ENCODE assay signal across 9 mouse cellular contexts in the genomic region with DNA sequence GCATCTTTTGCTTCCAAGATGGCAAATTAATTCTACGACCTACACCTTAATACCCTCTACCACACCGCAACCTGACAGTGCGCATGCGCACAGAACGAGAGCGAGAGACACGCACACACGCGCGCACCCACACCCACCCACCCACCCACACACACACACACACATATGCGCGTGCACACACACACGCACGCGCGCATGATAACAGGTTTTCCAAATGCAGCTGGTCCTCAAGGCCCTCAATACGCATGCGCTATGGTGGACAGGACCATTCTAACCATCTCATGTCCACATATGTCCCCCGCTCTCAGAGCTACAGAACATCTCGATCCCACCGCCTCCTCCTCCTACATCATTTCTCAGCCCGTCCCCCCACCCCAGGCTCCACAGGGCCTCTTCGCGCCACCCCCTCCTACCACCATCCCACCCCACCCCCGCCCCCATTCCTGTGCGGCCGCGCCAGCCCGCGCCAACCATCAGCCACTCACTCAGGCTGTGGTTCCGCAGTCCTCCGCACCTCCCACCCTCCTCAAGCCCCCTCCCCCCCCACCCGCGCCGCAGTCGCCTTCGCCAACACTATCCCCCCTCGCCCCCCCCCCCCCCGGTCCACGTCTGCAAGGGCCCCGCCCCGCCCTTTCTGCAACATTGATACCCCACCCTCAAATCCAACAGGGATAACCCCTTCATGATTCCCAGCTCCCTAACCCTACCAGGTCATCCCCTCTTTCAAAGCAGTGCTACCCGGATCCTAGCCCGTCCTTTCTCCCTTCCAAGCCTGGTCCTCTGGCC. TPM values are rescaled to one million over a fixed set of nuclear protein-coding genes. Genes with fewer than 3 reads are reported as not detected.
DNase-seq lines count a peak whose midpoint lies in the region; ATAC-seq and TF ChIP-seq lines count a peak whose summit lies in the region.
"Had no signal": no experiment of that assay in that cellular context is flagged by ENCODE, and none has a peak within 500 bp of the region (broad histone marks: within the 10 kb centered on the region; RNA-seq: fewer than 3 reads in every experiment).

No protein-coding gene starts in this region.

- no peaks in the 10 kb centered on the region for H3K79me2 ChIP-seq in CH12.LX (replicated peaks; ENCODE audit: control insufficient read depth, extremely low read depth, insufficient read depth, poor library complexity, severe bottlenecking)

- 0 out of 2 replicates have a peak overlapping the region, but pooled peaks have one; percentile 64 for H3K4me2 ChIP-seq in CH12.LX (ENCODE audit: insufficient read depth, low read depth, poor library complexity, severe bottlenecking)
- H3K4me2 ChIP-seq in embryonic facial prominence, embryonic 14.5 days (ENCODE audit: low read depth, low read length) = peak overlapping the region; percentile 50
- peak overlapping the region; percentile 48 for H3K4me2 ChIP-seq in intestine, embryonic 14.5 days (ENCODE audit: low read length)
- H3K4me2 ChIP-seq in liver, embryonic 16.5 days (ENCODE audit: low read depth, low read length) = 0 out of 2 replicates have a peak overlapping the region, but pooled peaks have one; percentile 37

- in situ Hi-C loops in CH12.LX (cut with MboI; ENCODE audit: low pct_ligation_motif_present, low pct_unique_long_range_greater_than_20kb, low sequenced_read_pairs) (loop anchor here (25.0 kb wide), 1 partner anchor 456 kb away; no protein-coding TSS in a partner anchor), ES-E14 (cut with MboI; ENCODE audit: low sequenced_read_pairs in 2 of 2, unreplicated experiment in 2 of 2) (no loop called here)

- H3K9ac ChIP-seq in CH12.LX (ENCODE audit: insufficient read depth, low read depth) (no peak overlapping the region), ES-E14 (ENCODE audit: insufficient read depth, low read depth, low read length, poor library complexity, severe bottlenecking) (peak overlapping the region; percentile 79)
- peak overlapping the region; percentile 64 for H3K9ac ChIP-seq in embryonic facial prominence, embryonic 14.5 days (ENCODE audit: low read depth, low read length)
- H3K9ac ChIP-seq in intestine, embryonic 14.5 days (ENCODE audit: low read length) = peak overlapping the region; percentile 44
- no peak overlapping the region for H3K9ac ChIP-seq in liver, embryonic 16.5 days (ENCODE audit: low read depth, low read length)

- TF ChIP-seq POLR2A in CH12.LX (IDR thresholded peaks at IDR 0.05; ENCODE audit: low read depth, low read length) = no peak

- dilution Hi-C loops in CH12.LX (cut with MboI; ENCODE audit: extremely low pct_ligation_motif_present, extremely low pct_unique_long_range_greater_than_20kb, low sequenced_read_pairs) = no loop called here

- peak; percentile 66; the same call in 1 of the 2 replicates for ATAC-seq in embryonic facial prominence, embryonic 14.5 days (ENCODE audit: low read depth)
- peak; percentile 71 for ATAC-seq in intestine, embryonic 14.5 days (replicated peaks; ENCODE audit: low FRiP score, low TSS enrichment, low read depth)
- no peak for ATAC-seq in liver, embryonic 16.5 days (ENCODE audit: low read depth)
- ATAC-seq in megakaryocyte progenitor cell, adult 5-6 weeks (replicated peaks; ENCODE audit: poor library complexity) = no peak
- ATAC-seq in erythroblast, adult 5-6 weeks (replicated peaks; ENCODE audit: low FRiP score, poor library complexity, severe bottlenecking) = no peak

- DNase-seq in CH12.LX (ENCODE audit: extremely low read depth) (no peak), ES-E14 (ENCODE audit: low read depth, low spot score) (no peak)
- DNase-seq in embryonic facial prominence, embryonic 14.5 days (ENCODE audit: low spot score) = peak; percentile 38
- DNase-seq in intestine, embryonic 14.5 days (ENCODE audit: low spot score) = no peak
- DNase-seq in right cerebral cortex, postnatal 36 days (ENCODE audit: low spot score in 2 of 2) = peak; percentile 37 to 50

- no peak for TF ChIP-seq RAD21 in CH12.LX (IDR thresholded peaks at IDR 0.05; ENCODE audit: low read depth, low read length)

- H3K4me3 ChIP-seq in CH12.LX (replicated peaks in 1 of 3; ENCODE audit: low read depth in 2 of 3, low read length in 2 of 3, poor library complexity in 1 of 3) (no peak overlapping the region), ES-E14 (ENCODE audit: insufficient read depth in 1 of 2, low read depth in 1 of 2, low read length in 2 of 2, poor library complexity in 1 of 2, severe bottlenecking in 1 of 2) (peak overlapping the region; percentile 71 to 79)
- H3K4me3 ChIP-seq in embryonic facial prominence, embryonic 14.5 days (ENCODE audit: low read depth, low read length) = peak overlapping the region; percentile 51
- peak overlapping the region; percentile 48 for H3K4me3 ChIP-seq in intestine, embryonic 14.5 days (ENCODE audit: low read depth, low read length)
- peak overlapping the region; percentile 24 for H3K4me3 ChIP-seq in liver, embryonic 16.5 days (ENCODE audit: low read depth, low read length)

- H3K36me3 ChIP-seq in CH12.LX (replicated peaks in 1 of 2; ENCODE audit: control insufficient read depth in 1 of 2, insufficient read depth in 1 of 2, low read length in 1 of 2) (no peaks in the 10 kb centered on the region), ES-E14 (ENCODE audit: control insufficient read depth, insufficient read depth, low read length, poor library complexity, severe bottlenecking) (peaks cover 6% of the 10 kb centered on the region)
- 0 out of 2 replicates have a peak, but pooled peaks cover 11% of the 10 kb centered on the region for H3K36me3 ChIP-seq in embryonic facial prominence, embryonic 14.5 days (ENCODE audit: control insufficient read depth, insufficient read depth, low read length)
- no peaks in the 10 kb centered on the region; the same call in 1 of the 2 replicates for H3K36me3 ChIP-seq in intestine, embryonic 14.5 days (ENCODE audit: control insufficient read depth, insufficient read depth, low read length)
- H3K36me3 ChIP-seq in liver, embryonic 16.5 days (ENCODE audit: control insufficient read depth, insufficient read depth) = no peaks in the 10 kb centered on the region

- H3K27ac ChIP-seq in CH12.LX (ENCODE audit: insufficient read depth, low read depth) (no peak overlapping the region), ES-E14 (ENCODE audit: insufficient read depth, low read depth, low read length, poor library complexity, severe bottlenecking) (no peak overlapping the region)
- peak overlapping the region; percentile 53 for H3K27ac ChIP-seq in embryonic facial prominence, embryonic 14.5 days (replicated peaks; ENCODE audit: low read depth, low read length)
- H3K27ac ChIP-seq in intestine, embryonic 14.5 days (ENCODE audit: low read depth) = no peak overlapping the region
- no peak overlapping the region for H3K27ac ChIP-seq in liver, embryonic 16.5 days (ENCODE audit: low read length)

- H3K27me3 ChIP-seq in CH12.LX (replicated peaks) = no peaks in the 10 kb centered on the region
- peaks cover 2% of the 10 kb centered on the region; the same call in 1 of the 2 replicates for H3K27me3 ChIP-seq in embryonic facial prominence, embryonic 14.5 days (replicated peaks; ENCODE audit: control insufficient read depth, insufficient read depth, low read length)
- no peaks in the 10 kb centered on the region; the same call in 1 of the 2 replicates for H3K27me3 ChIP-seq in intestine, embryonic 14.5 days (replicated peaks; ENCODE audit: control insufficient read depth, insufficient read depth, low read length)
- peaks cover 23% of the 10 kb centered on the region for H3K27me3 ChIP-seq in liver, embryonic 16.5 days (ENCODE audit: control insufficient read depth, insufficient read depth, low read depth, low read length)

- H3K9me3 ChIP-seq in CH12.LX (replicated peaks; ENCODE audit: low read length) (no peaks in the 10 kb centered on the region), ES-E14 (ENCODE audit: control insufficient read depth, insufficient read depth, low read depth, low read length) (no peaks in the 10 kb centered on the region)
- no peaks in the 10 kb centered on the region for H3K9me3 ChIP-seq in embryonic facial prominence, embryonic 14.5 days (ENCODE audit: control insufficient read depth, low read length)
- no peaks in the 10 kb centered on the region for H3K9me3 ChIP-seq in intestine, embryonic 14.5 days (ENCODE audit: control insufficient read depth, low read length)
- no peaks in the 10 kb centered on the region for H3K9me3 ChIP-seq in liver, embryonic 16.5 days (replicated peaks; ENCODE audit: control insufficient read depth, low read length)

- H3K4me1 ChIP-seq in CH12.LX (ENCODE audit: control insufficient read depth in 1 of 2, insufficient read depth in 2 of 2) (no peaks in the 10 kb centered on the region), ES-E14 (ENCODE audit: control insufficient read depth in 2 of 2, insufficient read depth in 2 of 2, low read length in 2 of 2, poor library complexity in 1 of 2) (no peaks in the 10 kb centered on the region)
- no peaks in the 10 kb centered on the region for H3K4me1 ChIP-seq in embryonic facial prominence, embryonic 14.5 days (ENCODE audit: control insufficient read depth, insufficient read depth, low read length)
- H3K4me1 ChIP-seq in intestine, embryonic 14.5 days (replicated peaks; ENCODE audit: control insufficient read depth, insufficient read depth, low read length) = no peaks in the 10 kb centered on the region
- no peaks in the 10 kb centered on the region for H3K4me1 ChIP-seq in liver, embryonic 16.5 days (ENCODE audit: control insufficient read depth, low read depth, low read length)

- no peak for TF ChIP-seq EP300 in CH12.LX (IDR thresholded peaks at IDR 0.05; ENCODE audit: low read length)

- WGBS in embryonic facial prominence, embryonic 14.5 days = 49% methylated on average over 20 of the region's 44 CpGs
- WGBS in intestine, embryonic 14.5 days = 34% methylated on average over 21 of the region's 44 CpGs
- 45% methylated on average over 30 of the region's 44 CpGs for WGBS in liver, embryonic 16.5 days (ENCODE audit: insufficient replicate concordance)

- TF ChIP-seq CTCF in CH12.LX (conservative IDR thresholded peaks at IDR 0.05 in 1 of 2, IDR thresholded peaks at IDR 0.05 in 1 of 2; ENCODE audit: low read depth in 2 of 2, low read length in 2 of 2) = no peak

TF ChIP-seq in CH12.LX, 34 proteins besides CTCF, POLR2A, EP300 and RAD21 (continues in another document):
- TF ChIP-seq USF1 (IDR thresholded peaks at IDR 0.05; ENCODE audit: low read depth, low read length) = no peak

TF ChIP-seq in ES-E14, 5 proteins besides CTCF, POLR2A, EP300 and RAD21 (continues in another document):
- no peak for TF ChIP-seq ZC3H11A (IDR thresholded peaks at IDR 0.05; ENCODE audit: borderline replicate concordance, low read depth, low read length)

RNA-seq across cellular contexts. Expression of gene Tro, which starts 1.1 kb away (rescaled TPM):
- total RNA-seq in CH12.LX (2012; rRNA removed) (0.13 and 0.21 TPM in 2 replicates), CH12.LX (2014; rRNA removed) (not detected in 2 replicates), ES-E14 (2012; rRNA removed) (32.7 and 41.4 TPM in 2 replicates)
- not detected in 2 replicates for polyA plus RNA-seq in CH12.LX (2012; ENCODE audit: insufficient read length, low read depth)
- 38.1 and 40.8 TPM in 2 replicates for polyA plus RNA-seq in embryonic facial prominence, embryonic 14.5 days (2014; fragmentation: Nextera tagmentation; extraction: Ambion mirVana)
- polyA plus RNA-seq in intestine, embryonic 14.5 days (2014; fragmentation: Nextera tagmentation; extraction: Ambion mirVana) = 25.8 and 26.1 TPM in 2 replicates
- 0.81 and 0.91 TPM in 2 replicates for polyA plus RNA-seq in liver, embryonic 16.5 days (2015; fragmentation: Nextera tagmentation; extraction: Ambion mirVana)
- total RNA-seq in megakaryocyte progenitor cell, adult 5-6 weeks (2015) = not detected in 2 replicates
- total RNA-seq in megakaryocyte progenitor cell, adult 5-6 weeks (2017) = not detected in 2 replicates
- total RNA-seq in erythroblast, adult 5-6 weeks (2015; ENCODE audit: low replicate concordance) = not detected in 2 replicates
- 2.5 TPM in 1 of 2 replicates, not detected in the other for total RNA-seq in erythroblast, adult 5-6 weeks (2017; ENCODE audit: low replicate concordance)
- total RNA-seq: common myeloid progenitor, adult 5-6 weeks had no signal

Comparison
In these comparisons a context has a peak if more than half of its experiments do, and no peak if none do; other contexts are left out.
1. DNase-seq: peak in embryonic facial prominence, embryonic 14.5 days (single experiment) and right cerebral cortex, postnatal 36 days (2 of 2); none in CH12.LX (single experiment), ES-E14 (single experiment) and intestine, embryonic 14.5 days (single experiment).
2. H3K4me3 ChIP-seq: peak in ES-E14 (2 of 2), embryonic facial prominence, embryonic 14.5 days (single experiment), intestine, embryonic 14.5 days (single experiment) and liver, embryonic 16.5 days (single experiment); none in CH12.LX (0 of 3).
3. H3K9ac ChIP-seq: peak in ES-E14 (single experiment), embryonic facial prominence, embryonic 14.5 days (single experiment) and intestine, embryonic 14.5 days (single experiment); none in CH12.LX (single experiment) and liver, embryonic 16.5 days (single experiment).
4. ATAC-seq: peak in embryonic facial prominence, embryonic 14.5 days (single experiment) and intestine, embryonic 14.5 days (single experiment); none in liver, embryonic 16.5 days (single experiment), megakaryocyte progenitor cell, adult 5-6 weeks (single experiment) and erythroblast, adult 5-6 weeks (single experiment).
5. Peak in every context shown above with its lines, with median percentiles within 50 percentile points of each other: H3K4me2 ChIP-seq.